Mouse (Mus musculus) midbrain, embryonic 16.5 days (tissue): ENCODE measurements around the gene Stub1. TPM values are rescaled to one million over a fixed set of nuclear protein-coding genes. Genes with fewer than 3 reads are reported as not detected.
A peak's percentile ranks its signal among the peaks of the same experiment; 100 is the strongest.

Source experiments
- ATAC-seq: fragments of 200-750 bp; cut with Nextera tagmentation; 2 replicates; pipeline ENCODE4 v1.8.0; 2017; ENCODE audit warnings: moderate TSS enrichment
- H3K27ac ChIP-seq: fragments of 300-500 bp; sonication (generic); 2 replicates; pipeline ENCODE4 v1.5.1; 2014; ENCODE audit warnings: mild to moderate bottlenecking, low read length, mixed read lengths
- H3K27me3 ChIP-seq: fragments of 300-500 bp; sonication (generic); 2 replicates; pipeline ENCODE4 v1.6.1; 2014; ENCODE audit warnings: low read depth, low read length, mixed read lengths; ENCODE audit not compliant: control insufficient read depth, insufficient read depth
- H3K36me3 ChIP-seq: fragments of 300-500 bp; sonication (generic); 2 replicates; pipeline ENCODE4 v1.6.1; 2014; ENCODE audit warnings: mild to moderate bottlenecking, low read length, moderate library complexity, mixed read lengths; ENCODE audit not compliant: control insufficient read depth, insufficient read depth
- H3K4me1 ChIP-seq: fragments of 300-500 bp; sonication (generic); 2 replicates; pipeline ENCODE4 v1.6.1; 2014; ENCODE audit warnings: mild to moderate bottlenecking, low read length, mixed read lengths; ENCODE audit not compliant: control insufficient read depth, insufficient read depth
- H3K4me2 ChIP-seq: fragments of 300-500 bp; sonication (generic); 2 replicates; pipeline ENCODE4 v1.6.1; 2014; ENCODE audit warnings: mild to moderate bottlenecking, low read length, mixed read lengths
- H3K4me3 ChIP-seq: fragments of 300-500 bp; sonication (generic); 2 replicates; pipeline ENCODE4 v1.5.1; 2014; ENCODE audit warnings: low read depth, mild to moderate bottlenecking, low read length, moderate library complexity, mixed read lengths
- H3K9ac ChIP-seq: fragments of 300-500 bp; sonication (generic); 2 replicates; pipeline ENCODE4 v1.6.1; 2014; ENCODE audit warnings: low read depth, low read length, mixed read lengths
- H3K9me3 ChIP-seq: fragments of 300-500 bp; sonication (generic); replicated peaks from 2 replicates; pipeline ENCODE4 v1.6.1; 2014; ENCODE audit warnings: mild to moderate bottlenecking, low read length, mixed read lengths; ENCODE audit not compliant: control insufficient read depth, poor library complexity, severe bottlenecking
- WGBS: fragments of 180-500 bp; shearing (Covaris S2); extraction: QIAGEN DNeasy Blood & Tissue Kit; methylation state at CpG from one replicate; pipeline ENCODE4 v1.1.7; 2014; 5-methylcytosine and 5-hydroxymethylcytosine counted together
- polyA plus RNA-seq: library from polyadenylated mRNA; unstranded; fragments of >200 nt; fragmentation: Nextera tagmentation; extraction: Ambion mirVana; gene quantifications from 2 replicates; pipeline ENCODE4 v1.2.1, GENCODE M21; 2015

The Stub1 gene
- polyA plus RNA-seq, 1 experiment from 2014 or later, result 382 TPM

DNA sequence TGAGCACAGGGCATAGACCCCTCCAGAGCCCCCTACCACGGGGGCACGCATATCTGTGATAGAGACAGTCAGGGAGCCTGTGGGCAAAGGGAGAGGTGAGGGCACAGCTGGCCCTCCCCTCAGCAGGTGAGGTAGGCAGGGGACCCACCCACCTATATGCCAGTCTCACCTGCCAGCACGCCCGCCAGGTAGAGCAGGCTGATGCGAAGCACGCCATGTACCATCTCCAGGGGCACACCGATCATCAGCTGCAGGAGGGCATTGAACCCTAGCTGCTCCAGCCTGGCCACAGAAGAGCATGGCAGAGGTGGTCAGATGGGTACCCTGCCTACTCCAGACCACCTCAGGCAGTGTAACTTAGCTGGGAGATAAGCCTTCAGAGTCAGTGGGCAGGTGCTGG is 2.1 kb upstream of the Stub1 start:
- Histone ChIP-seq H3K27ac (no peak overlapping the region), H3K4me3 (no peak overlapping the region), H3K27me3 (no peaks in the 10 kb centered on the region), H3K9ac (no peak overlapping the region), H3K4me1 (peaks cover 62% of the 10 kb centered on the region), H3K36me3 (peaks cover 30% of the 10 kb centered on the region), H3K9me3 (no peaks in the 10 kb centered on the region), H3K4me2 (peak overlapping the region; percentile 91)
- 97% methylated on average over 7 of the region's 7 CpGs for WGBS
- no peak for ATAC-seq

GRCm38 (mm10) chr17:25834595-25835222 is 1.5 kb upstream of the Stub1 start:
- no peak overlapping the region for H3K27ac ChIP-seq
- ATAC-seq, result no peak

DNA sequence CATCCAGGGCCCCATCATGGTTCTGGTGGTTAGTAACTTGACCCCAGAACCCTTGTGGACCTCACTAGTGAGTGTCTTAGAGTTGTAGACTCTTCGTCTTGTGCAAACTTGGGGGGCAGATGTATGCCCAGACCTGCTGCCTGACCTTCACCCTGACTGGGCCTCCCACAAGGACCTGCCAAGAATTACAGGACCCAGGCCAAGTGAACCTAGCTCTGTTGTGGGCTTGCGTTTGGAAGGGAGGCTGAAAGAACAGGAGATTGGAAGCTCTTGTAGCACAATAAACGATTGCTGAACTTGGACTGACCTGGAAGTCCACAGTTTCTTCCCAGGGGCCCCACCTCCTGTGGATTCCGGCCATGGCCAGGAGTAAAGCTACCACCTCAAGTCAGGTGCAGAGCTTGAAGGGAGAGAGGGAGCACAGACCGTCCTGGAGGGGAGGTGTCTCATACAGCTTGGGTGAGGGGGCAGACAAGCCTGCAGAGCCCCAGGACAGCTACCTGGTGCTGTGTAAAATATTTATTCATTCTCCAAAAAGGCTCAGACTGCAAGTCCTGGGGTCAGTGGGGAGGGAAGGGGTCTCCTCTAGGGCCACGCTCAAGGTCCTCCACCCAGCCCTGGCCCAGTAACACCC is 874 bp upstream of the Stub1 start:
- peak overlapping the region; percentile 91 for H3K4me2 ChIP-seq
- H3K4me1 ChIP-seq, result peaks cover 70% of the 10 kb centered on the region
- H3K27me3 ChIP-seq, result no peaks in the 10 kb centered on the region
- no peaks in the 10 kb centered on the region for H3K9me3 ChIP-seq
- ATAC-seq, result no peak
- H3K4me3 ChIP-seq, result peak overlapping the region; percentile 78
- 61% methylated on average over 6 of the region's 6 CpGs for WGBS
- peak overlapping the region; percentile 84 for H3K9ac ChIP-seq
- peak overlapping the region; percentile 97 for H3K27ac ChIP-seq
- H3K36me3 ChIP-seq, result peaks cover 24% of the 10 kb centered on the region

More at GRCm38 (mm10) chr17:25834595-25835222, 1.5 kb upstream of the Stub1 start:
- Histone ChIP-seq H3K4me2 (peak overlapping the region; percentile 91), H3K4me3 (peak overlapping the region; percentile 4; the same call in 1 of the 2 replicates), H3K9ac (peak overlapping the region; percentile 84; the same call in 1 of the 2 replicates), H3K27me3 (no peaks in the 10 kb centered on the region), H3K9me3 (no peaks in the 10 kb centered on the region), H3K36me3 (peaks cover 28% of the 10 kb centered on the region), H3K4me1 (peaks cover 67% of the 10 kb centered on the region)
- 90% methylated on average over 12 of the region's 12 CpGs for WGBS

GRCm38 (mm10) chr17:25832436-25833290 is 541 bp downstream of the Stub1 start:
- Histone ChIP-seq H3K4me3 (peak overlapping the region; percentile 78), H3K4me1 (peaks cover 73% of the 10 kb centered on the region), H3K27me3 (no peaks in the 10 kb centered on the region), H3K27ac (peak overlapping the region; percentile 97), H3K4me2 (peak overlapping the region; percentile 91), H3K9me3 (no peaks in the 10 kb centered on the region), H3K9ac (peak overlapping the region; percentile 84), H3K36me3 (peaks cover 18% of the 10 kb centered on the region)
- peak; percentile 90 for ATAC-seq
- WGBS, result under 1% methylated on average over 73 of the region's 77 CpGs

GRCm38 (mm10) chr17:25831451-25832281 is 1.5 kb downstream of the Stub1 start:
- ATAC-seq, result no peak
- 61% methylated on average over 21 of the region's 21 CpGs for WGBS
- Histone ChIP-seq H3K4me1 (peaks cover 66% of the 10 kb centered on the region), H3K27me3 (no peaks in the 10 kb centered on the region), H3K4me2 (peak overlapping the region; percentile 91), H3K27ac (peak overlapping the region; percentile 97), H3K36me3 (peaks cover 18% of the 10 kb centered on the region), H3K9ac (peak overlapping the region; percentile 84), H3K9me3 (no peaks in the 10 kb centered on the region), H3K4me3 (peak overlapping the region; percentile 78)

DNA sequence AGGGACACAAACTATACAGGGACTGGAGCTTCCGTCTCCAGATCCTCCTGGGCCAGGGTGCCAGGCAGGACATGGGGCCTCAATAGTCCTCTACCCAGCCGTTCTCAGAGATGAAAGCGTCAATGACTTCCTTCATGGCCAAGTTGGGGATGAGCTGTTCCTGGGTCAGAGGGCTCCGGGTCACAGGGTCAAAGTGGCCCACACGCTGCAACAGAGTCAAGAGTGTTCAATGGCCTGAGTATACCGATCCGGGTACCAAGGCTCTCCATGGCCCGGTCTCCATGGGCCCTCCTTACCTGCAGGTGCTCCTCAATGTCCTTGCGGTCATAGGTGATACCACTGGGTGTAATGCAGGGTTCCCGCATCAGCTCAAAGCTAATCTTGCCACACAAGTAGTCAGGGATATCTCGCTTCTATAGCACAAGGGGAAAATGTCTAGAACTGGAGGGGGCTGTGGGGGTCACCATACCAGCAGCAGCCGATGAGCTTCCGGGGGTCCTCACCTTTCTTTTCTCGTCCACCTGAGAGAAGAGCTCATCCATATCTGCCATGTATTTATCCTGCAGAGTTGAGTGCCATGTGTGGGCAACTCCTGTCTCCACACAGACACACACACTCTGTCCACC is 2.3 kb downstream of the Stub1 start:
- H3K27ac ChIP-seq, result no peak overlapping the region; the same call in 1 of the 2 replicates
- H3K9me3 ChIP-seq, result no peaks in the 10 kb centered on the region
- no peak overlapping the region; the same call in 1 of the 2 replicates for H3K9ac ChIP-seq
- H3K4me2 ChIP-seq, result peak overlapping the region; percentile 91; the same call in 1 of the 2 replicates
- no peak overlapping the region for H3K4me3 ChIP-seq
- ATAC-seq, result no peak
- H3K36me3 ChIP-seq, result peaks cover 24% of the 10 kb centered on the region
- H3K4me1 ChIP-seq, result peaks cover 62% of the 10 kb centered on the region
- H3K27me3 ChIP-seq, result no peaks in the 10 kb centered on the region
- WGBS, result 86% methylated on average over 14 of the region's 14 CpGs

DNA sequence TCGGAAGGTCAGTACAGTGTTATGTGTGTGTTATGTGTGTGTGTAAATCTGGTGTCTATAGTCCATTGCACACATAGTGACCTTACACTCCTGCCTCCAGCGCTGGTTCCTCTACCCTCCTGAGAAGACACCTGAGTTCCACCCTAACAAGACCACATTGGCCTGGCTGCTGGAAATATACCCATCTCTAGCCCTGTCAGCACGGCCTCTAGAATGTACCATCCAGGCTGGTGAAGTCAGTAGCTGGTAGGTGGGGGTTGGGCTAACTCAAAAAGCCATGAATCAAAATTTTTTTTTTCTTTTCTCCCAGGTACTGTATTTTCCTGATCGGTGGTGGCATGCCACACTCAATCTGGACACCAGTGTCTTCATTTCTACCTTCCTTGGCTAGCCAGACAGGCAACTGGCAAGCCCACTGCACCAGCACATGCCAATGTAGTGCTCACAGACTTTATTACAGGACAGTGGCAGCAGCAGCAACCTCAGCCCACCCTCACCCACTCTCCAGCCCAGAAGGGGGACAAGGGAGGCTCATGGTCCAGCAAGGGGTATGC is 2.9 kb downstream of the Stub1 start:
- 88% methylated on average over 4 of the region's 4 CpGs for WGBS
- Histone ChIP-seq H3K27me3 (no peaks in the 10 kb centered on the region), H3K9ac (no peak overlapping the region; the same call in 1 of the 2 replicates), H3K27ac (no peak overlapping the region; the same call in 1 of the 2 replicates), H3K36me3 (peaks cover 25% of the 10 kb centered on the region), H3K4me3 (peak overlapping the region; percentile 56; the same call in 1 of the 2 replicates), H3K4me2 (peak overlapping the region; percentile 97), H3K9me3 (no peaks in the 10 kb centered on the region), H3K4me1 (peaks cover 58% of the 10 kb centered on the region)
- no peak for ATAC-seq
